Mouse (Mus musculus) myocyte (in vitro differentiated cells): ENCODE data around the gene Pacsin2.

ENCODE experiments used
- CEBPB ChIP-seq: IDR thresholded peaks from 2 replicates; pipeline ENCODE4 v1.6.1; 2011; ENCODE audit warnings: mild to moderate bottlenecking, moderate library complexity; ENCODE audit not compliant: poor library complexity, insufficient read depth, severe bottlenecking
- E2F4 ChIP-seq: IDR thresholded peaks from one replicate; pipeline ENCODE4 v1.6.1; 2011; ENCODE audit warnings: mild to moderate bottlenecking, control low read depth, moderate library complexity; ENCODE audit not compliant: insufficient read depth
- MAX ChIP-seq: IDR thresholded peaks from one replicate; pipeline ENCODE4 v1.6.1; 2011; ENCODE audit warnings: low read depth, mild to moderate bottlenecking, control low read depth
- MYOG ChIP-seq, 3 experiments: IDR thresholded peaks; one replicate each; pipeline ENCODE4 v1.6.1; 2011; ENCODE audit warnings: control low read depth in 2 of 3, low read depth in 2 of 3, mild to moderate bottlenecking in 2 of 3; ENCODE audit not compliant: insufficient read length in 2 of 3, control insufficient read depth in 1 of 3, insufficient read depth in 1 of 3
- POLR2A ChIP-seq: IDR thresholded peaks from one replicate; pipeline ENCODE4 v1.6.1; 2011; ENCODE audit warnings: low read depth, mild to moderate bottlenecking, control low read depth, moderate library complexity; ENCODE audit not compliant: insufficient read length
- REST ChIP-seq: IDR thresholded peaks from one replicate; pipeline ENCODE4 v1.6.1; 2011; ENCODE audit warnings: mild to moderate bottlenecking, control low read depth, moderate library complexity; ENCODE audit not compliant: insufficient read depth, insufficient read length
- TCF12 ChIP-seq: IDR thresholded peaks from one replicate; pipeline ENCODE4 v1.6.1; 2011; ENCODE audit warnings: mild to moderate bottlenecking, control low read depth; ENCODE audit not compliant: poor library complexity, insufficient read depth, severe bottlenecking
- TCF3 ChIP-seq: IDR thresholded peaks from one replicate; pipeline ENCODE4 v1.6.1; 2011; ENCODE audit warnings: low read depth, control low read depth; ENCODE audit not compliant: insufficient read length
- USF1 ChIP-seq: IDR thresholded peaks from one replicate; pipeline ENCODE4 v1.6.1; 2011; ENCODE audit warnings: low read depth, mild to moderate bottlenecking, control low read depth, moderate library complexity

DNA sequence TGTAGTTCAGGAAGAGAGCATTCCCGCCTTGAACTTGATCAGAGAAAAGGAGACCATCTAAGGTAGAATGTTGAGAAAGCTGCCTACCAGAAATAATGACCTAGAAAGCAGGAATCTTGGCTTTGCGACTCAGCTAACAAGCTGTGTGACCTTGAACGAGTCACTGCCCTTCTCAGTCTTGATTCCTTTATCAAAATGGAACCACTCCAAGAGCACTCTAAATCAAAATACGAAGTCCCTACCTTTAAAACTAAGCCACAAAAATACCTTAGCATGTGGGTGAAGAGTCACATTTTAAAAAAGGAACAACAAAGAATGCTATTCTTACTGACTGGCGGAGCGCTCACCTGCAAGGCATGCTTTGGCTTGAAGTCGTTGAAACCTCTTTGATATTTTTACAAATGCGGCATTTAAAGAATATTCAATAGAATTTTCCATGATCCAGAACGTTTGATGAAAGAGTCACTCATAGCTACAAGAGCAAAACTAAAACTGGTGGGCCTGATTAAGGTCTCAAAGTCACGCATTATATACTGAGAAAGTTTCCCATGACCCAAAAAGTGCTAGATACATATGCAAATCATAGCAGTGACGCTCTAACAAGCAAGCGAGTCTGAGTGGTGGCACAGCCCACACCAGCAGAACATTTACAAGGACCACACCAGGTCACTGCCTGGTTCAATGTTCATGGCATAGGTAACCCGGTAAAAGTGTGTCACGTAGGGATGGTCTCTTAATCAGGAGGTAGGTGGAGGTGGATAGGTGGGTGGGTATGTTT lies 33.2 kb downstream of the Pacsin2 start:
- no peak for TF ChIP-seq TCF3
- TF ChIP-seq POLR2A = no peak
- no peak for TF ChIP-seq TCF12
- TF ChIP-seq REST = no peak
- TF ChIP-seq USF1 = no peak
- no peak for TF ChIP-seq E2F4
- no peak for TF ChIP-seq MAX
- no peak for TF ChIP-seq CEBPB
- no peak for TF ChIP-seq MYOG (IDR thresholded peaks at IDR 0.05; ENCODE audit: control insufficient read depth in 1 of 3, insufficient read depth in 1 of 3, insufficient read length in 2 of 3, low read depth in 2 of 3)
